Mouse (Mus musculus) CH12.LX (cell line): ENCODE measurements at regions not wholly inside any gene's neighbourhood (a gene's known extent, or its start where the extent isn't known, plus 50 kb on each side); places are given as distances from the start of the nearest gene placed in this dataset.

Experiments used
- DNase-seq: peaks from one replicate; pipeline ENCODE4 v3.0.0-alpha.2; 2013; ENCODE audit errors: extremely low read depth
- H3K27ac ChIP-seq: 2 replicates; pipeline ENCODE4 v1.5.1; 2012; ENCODE audit warnings: low read depth, mild to moderate bottlenecking, control low read depth, moderate library complexity; ENCODE audit not compliant: insufficient read depth
- H3K27me3 ChIP-seq: replicated peaks from 2 replicates; pipeline ENCODE3; 2012; ENCODE audit warnings: inconsistent platforms
- H3K36me3 ChIP-seq, 2 experiments: replicated peaks in 1 of 2; 2 replicates each; pipeline versions ENCODE3 to v1.6.1; 2012; ENCODE audit warnings: inconsistent platforms in 1 of 2, low read length in 1 of 2, mild to moderate bottlenecking in 1 of 2, mixed read lengths in 1 of 2, moderate library complexity in 1 of 2; ENCODE audit not compliant: control insufficient read depth in 1 of 2, insufficient read depth in 1 of 2
- H3K4me1 ChIP-seq, 2 experiments: 2 replicates each; pipeline ENCODE4 v1.6.1; 2012; ENCODE audit warnings: inconsistent platforms in 1 of 2, moderate library complexity in 1 of 2; ENCODE audit not compliant: insufficient read depth in 2 of 2, control insufficient read depth in 1 of 2
- H3K4me2 ChIP-seq: 2 replicates; pipeline ENCODE4 v1.6.1; 2012; ENCODE audit warnings: low read depth, mild to moderate bottlenecking, control low read depth; ENCODE audit not compliant: poor library complexity, insufficient read depth, severe bottlenecking
- H3K4me3 ChIP-seq, 3 experiments: fragments of 150-350 bp in 1 of 3; sonication (generic) in 1 of 3; replicated peaks in 1 of 3; 2 replicates each; pipeline versions ENCODE3 to v1.5.1; 2011 to 2012; ENCODE audit warnings: low read depth in 2 of 3, low read length in 2 of 3, mild to moderate bottlenecking in 2 of 3, moderate library complexity in 2 of 3, control low read depth in 1 of 3, improper control_type of control experiment in 1 of 3, inconsistent platforms in 1 of 3, mixed read lengths in 1 of 3; ENCODE audit not compliant: poor library complexity in 1 of 3
- H3K79me2 ChIP-seq: replicated peaks from 2 replicates; pipeline ENCODE4 v1.6.1; 2012; ENCODE audit warnings: mild to moderate bottlenecking, moderate library complexity; ENCODE audit not compliant: control insufficient read depth, poor library complexity, insufficient read depth, severe bottlenecking; ENCODE audit errors: extremely low read depth
- H3K9ac ChIP-seq: 2 replicates; pipeline ENCODE4 v1.6.1; 2012; ENCODE audit warnings: low read depth, mild to moderate bottlenecking, control low read depth, moderate library complexity; ENCODE audit not compliant: insufficient read depth
- H3K9me3 ChIP-seq: replicated peaks from 2 replicates; pipeline ENCODE3; 2012; ENCODE audit warnings: low read length, inconsistent platforms, mixed read lengths
- BHLHE40 ChIP-seq: IDR thresholded peaks from 2 replicates; pipeline ENCODE4 v1.6.1; 2011; ENCODE audit warnings: mild to moderate bottlenecking, low read depth, low read length, improper control_type of control experiment
- CHD1 ChIP-seq: IDR thresholded peaks from 2 replicates; pipeline ENCODE4 v1.6.1; 2012; ENCODE audit warnings: low read depth, low read length, improper control_type of control experiment, inconsistent platforms
- E2F4 ChIP-seq: IDR thresholded peaks from 2 replicates; pipeline ENCODE4 v1.6.1; 2011; ENCODE audit warnings: low read depth, low read length, improper control_type of control experiment; ENCODE audit not compliant: insufficient replicate concordance
- ELF1 ChIP-seq: IDR thresholded peaks from 2 replicates; pipeline ENCODE4 v1.6.1; 2014; ENCODE audit warnings: low read depth, mild to moderate bottlenecking, inconsistent platforms, low read length, improper control_type of control experiment
- GABPA ChIP-seq: IDR thresholded peaks from 2 replicates; pipeline ENCODE4 v1.6.1; 2012; ENCODE audit warnings: low read depth, low read length, improper control_type of control experiment, inconsistent platforms; ENCODE audit not compliant: insufficient replicate concordance
- HCFC1 ChIP-seq: IDR thresholded peaks from 2 replicates; pipeline ENCODE4 v1.6.1; 2012; ENCODE audit warnings: low read depth, mild to moderate bottlenecking, inconsistent platforms, low read length, improper control_type of control experiment
- JUND ChIP-seq: conservative IDR thresholded peaks from 2 replicates; pipeline ENCODE4 v1.6.1; 2011; ENCODE audit warnings: low read depth, low read length, improper control_type of control experiment
- MAX ChIP-seq: IDR thresholded peaks from 2 replicates; pipeline ENCODE4 v1.6.1; 2011; ENCODE audit warnings: low read length, improper control_type of control experiment
- MAZ ChIP-seq: IDR thresholded peaks from 2 replicates; pipeline ENCODE4 v1.6.1; 2012; ENCODE audit warnings: low read depth, mild to moderate bottlenecking, inconsistent platforms, low read length, improper control_type of control experiment, moderate library complexity
- MEF2A ChIP-seq: IDR thresholded peaks from 2 replicates; pipeline ENCODE4 v1.6.1; 2014; ENCODE audit warnings: low read depth, mild to moderate bottlenecking, inconsistent platforms, low read length, improper control_type of control experiment, borderline replicate concordance
- MXI1 ChIP-seq: IDR thresholded peaks from 2 replicates; pipeline ENCODE4 v1.6.1; 2011; ENCODE audit warnings: mild to moderate bottlenecking, low read depth, low read length, improper control_type of control experiment
- NELFE ChIP-seq: IDR thresholded peaks from 2 replicates; pipeline ENCODE4 v1.6.1; 2011; ENCODE audit warnings: low read depth, low read length, improper control_type of control experiment
- NRF1 ChIP-seq: IDR thresholded peaks from 2 replicates; pipeline ENCODE4 v1.6.1; 2014; ENCODE audit warnings: low read depth, mild to moderate bottlenecking, inconsistent platforms, low read length, improper control_type of control experiment, moderate library complexity
- PAX5 ChIP-seq: IDR thresholded peaks from 2 replicates; pipeline ENCODE4 v1.6.1; 2012; ENCODE audit warnings: low read length, inconsistent platforms, mixed read lengths
- TCF12 ChIP-seq: IDR thresholded peaks from 2 replicates; pipeline ENCODE4 v1.6.1; 2014; ENCODE audit warnings: low read depth, mild to moderate bottlenecking, inconsistent platforms, low read length, improper control_type of control experiment
- UBTF ChIP-seq: IDR thresholded peaks from 2 replicates; pipeline ENCODE4 v1.6.1; 2012; ENCODE audit warnings: low read depth, mild to moderate bottlenecking, inconsistent platforms, low read length, improper control_type of control experiment, moderate library complexity
- USF2 ChIP-seq: conservative IDR thresholded peaks from 2 replicates; pipeline ENCODE4 v1.6.1; 2011; ENCODE audit warnings: low read depth, low read length, improper control_type of control experiment
- ZC3H11A ChIP-seq: IDR thresholded peaks from 2 replicates; pipeline ENCODE4 v1.6.1; 2012; ENCODE audit warnings: low read depth, mild to moderate bottlenecking, inconsistent platforms, low read length, improper control_type of control experiment
- ZKSCAN1 ChIP-seq: IDR thresholded peaks from 2 replicates; pipeline ENCODE4 v1.6.1; 2012; ENCODE audit warnings: low read depth, inconsistent platforms, low read length, improper control_type of control experiment, borderline replicate concordance
- ZMIZ1 ChIP-seq: IDR thresholded peaks from 2 replicates; pipeline ENCODE4 v1.6.1; 2012; ENCODE audit warnings: low read depth, mild to moderate bottlenecking, inconsistent platforms, low read length, improper control_type of control experiment
- dilution Hi-C: fragments of 300-500 bp; cut with MboI; formaldehyde crosslinking; loops from 2 replicates; pipeline ENCODE4 v1.14.3; 2020; ENCODE audit warnings: low sequenced_read_pairs; ENCODE audit not compliant: extremely low pct_unique_long_range_greater_than_20kb, extremely low pct_ligation_motif_present
- in situ Hi-C: fragments of 300-500 bp; cut with MboI; formaldehyde crosslinking; loops from 3 replicates; pipeline ENCODE4 v1.14.3; 2019; ENCODE audit warnings: low sequenced_read_pairs, low pct_ligation_motif_present, low pct_unique_long_range_greater_than_20kb, mixed read lengths

DNA sequence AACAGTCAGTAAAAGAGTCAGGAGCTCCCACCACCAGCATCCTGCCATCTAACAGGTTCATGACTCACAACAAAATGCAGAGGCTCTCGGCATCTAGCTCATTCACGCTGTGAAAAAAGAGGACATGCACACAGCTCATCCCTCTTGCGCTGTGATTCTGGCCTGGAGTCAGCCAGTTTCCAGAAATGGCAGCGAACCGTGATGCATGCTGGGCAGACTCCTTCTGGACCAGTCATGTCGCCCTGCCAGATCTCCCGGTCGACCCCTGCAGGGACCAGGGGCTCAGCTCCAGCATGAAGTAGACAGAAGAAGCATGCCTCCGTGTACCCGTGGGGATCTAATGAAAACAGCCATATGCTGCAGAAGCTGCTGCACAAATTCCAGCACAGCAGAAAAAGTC, 254.6 kb downstream of the Rybp start:
- Histone ChIP-seq H3K9me3 (no peaks in the 10 kb centered on the region), H3K36me3 (no peaks in the 10 kb centered on the region), H3K4me2 (no peak overlapping the region), H3K27me3 (no peaks in the 10 kb centered on the region), H3K4me3 (no peak overlapping the region), H3K27ac (no peak overlapping the region), H3K79me2 (no peaks in the 10 kb centered on the region), H3K4me1 (peaks cover 0 to 5% of the 10 kb centered on the region in 2 experiments; a peak in 1 of 4 replicates), H3K9ac (no peak overlapping the region)
- dilution Hi-C loops: no loop called here
- TF ChIP-seq USF2 (no peak), CHD1 (no peak), ZKSCAN1 (no peak), GABPA (no peak), MAZ (no peak), MAX (no peak), ZMIZ1 (no peak), E2F4 (no peak), PAX5 (no peak), MXI1 (no peak), NELFE (no peak), HCFC1 (no peak), UBTF (no peak), ZC3H11A (no peak), NRF1 (no peak), TCF12 (no peak), ELF1 (no peak)
- DNase-seq: no peak
- in situ Hi-C loops: no loop called here

DNA sequence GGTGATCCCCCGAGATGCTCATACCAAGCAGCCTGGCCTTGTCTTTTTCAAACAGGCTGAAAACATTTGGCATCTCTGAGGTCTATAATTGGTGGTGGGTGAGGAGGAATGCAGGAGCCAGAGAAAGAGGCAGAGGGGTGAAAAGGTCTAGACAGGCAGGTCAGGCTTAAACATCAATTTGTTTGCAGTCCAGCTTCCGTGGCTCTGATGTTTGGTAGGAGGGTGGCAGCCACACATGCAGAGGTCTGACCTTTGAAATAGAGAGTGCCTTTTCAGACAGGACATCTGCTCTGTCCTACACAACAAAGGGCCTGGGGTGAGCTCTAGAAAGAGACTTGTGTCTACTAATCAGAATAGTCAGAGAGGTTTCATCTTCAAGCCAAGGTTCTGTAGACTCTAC, 256.8 kb downstream of the Rybp start:
- no peak for DNase-seq
- Histone ChIP-seq H3K36me3 (no peaks in the 10 kb centered on the region), H3K4me2 (no peak overlapping the region), H3K27me3 (no peaks in the 10 kb centered on the region), H3K9ac (no peak overlapping the region), H3K4me3 (no peak overlapping the region)
- TF ChIP-seq ZKSCAN1 (no peak), JUND (no peak), MEF2A (no peak), ZC3H11A (no peak), BHLHE40 (no peak)
- TF ChIP-seq, all 38 proteins: peak for 0
- no peak overlapping the region for H3K27ac ChIP-seq
- in situ Hi-C loops (no loop called here), dilution Hi-C loops (no loop called here)
- H3K4me1 ChIP-seq: peaks cover 0 to 5% of the 10 kb centered on the region in 2 experiments; a peak in 1 of 4 replicates
- no peaks in the 10 kb centered on the region for H3K9me3 ChIP-seq
- no peaks in the 10 kb centered on the region for H3K79me2 ChIP-seq
